Mouse (Mus musculus) kidney, postnatal 10 days (tissue): Measurements from ENCODE around the gene Slc13a3.
"Not testable (repeated sequence)": the region's sequence is repeated elsewhere in the genome, so short reads cannot be mapped to it uniquely, and the experiment has no call there.

ENCODE experiments used
- DNase-seq: peaks from one replicate; pipeline ENCODE4 v3.0.0; 2021; ENCODE audit warnings: mixed read lengths

Gene Slc13a3

DNA sequence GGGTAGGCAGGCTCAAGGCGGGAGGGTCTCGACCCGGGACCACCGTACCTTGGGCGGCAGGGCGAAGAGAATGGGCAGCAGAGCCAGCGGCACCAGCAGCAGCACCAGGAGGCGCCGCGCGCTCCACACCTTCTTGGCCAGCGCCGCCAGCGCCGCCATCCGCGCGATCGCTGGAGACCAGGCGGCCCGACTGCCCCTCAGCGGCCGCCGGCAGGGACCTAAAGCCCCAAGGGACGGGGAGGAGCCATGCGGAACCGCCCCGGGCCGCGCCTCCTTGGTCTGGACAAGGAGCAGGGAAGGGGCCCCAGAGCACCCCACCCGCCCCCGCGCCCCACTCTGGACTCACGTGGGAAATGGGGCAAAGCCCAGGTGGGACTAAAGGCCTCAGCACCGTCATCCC is at the start of gene Slc13a3:
TSS of gene Slc13a3 (minus strand) at position 228 of the 400 bp plus-strand sequence.
- peak; percentile 70 for DNase-seq

GRCm38 (mm10) chr2:165515178-165515728 is 42.2 kb upstream of the Slc13a3 start:
- DNase-seq, result no peak

- peak; percentile 79 for DNase-seq
Measured at GRCm38 (mm10) chr2:165512870-165513600, 40.0 kb upstream of the Slc13a3 start.

DNA sequence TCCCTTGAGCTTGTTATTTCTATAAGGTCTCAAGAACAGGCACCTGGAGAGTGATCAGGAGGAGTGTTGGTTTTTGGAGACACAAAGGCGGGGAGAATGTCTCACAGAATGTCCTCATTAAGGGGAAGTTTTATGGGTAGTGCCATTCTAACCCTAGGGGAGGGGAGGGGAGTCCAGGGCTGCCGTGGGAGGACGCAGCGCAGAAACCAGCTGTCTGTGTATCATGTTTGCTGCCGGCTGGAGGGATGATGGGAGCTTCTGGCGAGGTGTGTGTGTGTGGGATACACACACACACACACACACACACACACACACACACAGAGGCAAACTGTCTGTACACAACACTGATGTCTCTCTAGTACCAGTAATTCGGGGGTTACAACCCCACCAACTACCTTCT is 39.4 kb upstream of the Slc13a3 start:
- DNase-seq, result no peak

DNA sequence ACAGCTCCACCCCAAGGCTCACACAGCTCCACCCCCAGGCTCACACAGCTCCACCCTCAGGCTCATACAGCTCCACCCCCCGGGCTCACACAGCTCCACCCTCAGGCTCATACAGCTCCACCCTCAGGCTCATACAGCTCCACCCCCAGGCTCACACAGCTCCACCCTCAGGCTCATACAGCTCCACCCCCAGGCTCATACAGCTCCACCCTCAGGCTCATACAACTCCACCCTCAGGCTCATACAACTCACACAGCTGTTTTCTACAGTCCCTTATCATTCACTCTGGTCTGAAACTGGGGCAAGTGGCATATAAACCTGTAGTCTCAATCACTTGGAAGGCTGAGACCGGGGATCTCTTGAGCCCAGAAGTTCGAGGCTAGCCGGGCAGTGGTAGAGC is 38.5 kb upstream of the Slc13a3 start:
- DNase-seq, result not testable (repeated sequence)

- not testable (repeated sequence) for DNase-seq
Measured at GRCm38 (mm10) chr2:165510914-165511458, 38.0 kb upstream of the Slc13a3 start.

- no peak for DNase-seq
Measured at GRCm38 (mm10) chr2:165510466-165510865, 37.4 kb upstream of the Slc13a3 start.

GRCm38 (mm10) chr2:165509686-165510085 is 36.7 kb upstream of the Slc13a3 start:
- no peak for DNase-seq

DNA sequence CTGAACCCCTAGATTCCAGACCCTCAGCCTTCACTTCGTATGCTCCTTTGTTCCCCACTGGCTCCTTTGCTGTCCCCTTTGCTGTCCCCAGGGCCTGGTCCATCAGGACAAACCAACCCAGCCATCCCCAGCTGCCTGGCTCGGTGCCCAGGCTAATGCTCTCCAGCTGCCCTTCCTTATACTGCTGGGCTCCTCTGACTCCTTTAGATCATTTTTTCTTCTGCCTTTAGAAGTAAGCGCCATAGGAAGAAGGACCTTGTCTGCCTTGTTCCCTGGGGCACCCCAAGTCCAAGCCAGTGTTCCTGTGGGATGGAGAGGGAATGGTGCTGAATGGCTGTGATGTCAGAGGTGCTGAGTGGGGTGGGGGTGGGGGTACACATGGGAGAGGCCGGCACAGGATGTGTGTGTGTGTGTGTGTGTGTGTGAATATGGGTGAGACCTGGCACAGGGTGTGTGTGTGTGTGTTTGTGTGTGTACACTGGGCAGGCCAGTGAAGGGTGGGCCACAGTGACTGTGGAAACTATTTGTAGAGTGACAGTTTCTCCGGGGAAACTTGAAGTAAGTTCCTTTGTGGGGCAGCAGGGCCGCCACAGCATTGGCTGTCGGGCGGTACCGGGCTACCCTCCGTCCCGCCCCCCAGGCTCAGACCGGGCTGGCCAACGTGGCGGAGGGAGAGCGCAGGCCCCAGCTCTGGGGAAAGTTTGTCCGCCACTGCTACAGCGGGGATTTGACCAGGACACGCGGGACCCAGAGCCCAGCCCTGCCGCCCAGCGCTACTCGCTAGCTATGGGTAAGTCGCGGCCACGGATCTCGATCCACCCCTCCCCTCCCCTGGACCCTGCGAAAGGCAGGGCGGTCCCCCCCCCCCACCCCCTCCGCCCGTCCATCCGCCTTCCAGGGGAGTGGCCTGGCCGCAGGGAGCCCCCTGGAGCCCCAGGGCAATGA is 30.5 kb upstream of the Slc13a3 start, which contains the start of gene Slc2a10:
TSS of gene Slc2a10 (plus strand) at position 529 of the 945 bp plus-strand sequence.
- DNase-seq, result peak; percentile 83

- no peak for DNase-seq
Measured at GRCm38 (mm10) chr2:165498816-165499215, 25.8 kb upstream of the Slc13a3 start.

DNA sequence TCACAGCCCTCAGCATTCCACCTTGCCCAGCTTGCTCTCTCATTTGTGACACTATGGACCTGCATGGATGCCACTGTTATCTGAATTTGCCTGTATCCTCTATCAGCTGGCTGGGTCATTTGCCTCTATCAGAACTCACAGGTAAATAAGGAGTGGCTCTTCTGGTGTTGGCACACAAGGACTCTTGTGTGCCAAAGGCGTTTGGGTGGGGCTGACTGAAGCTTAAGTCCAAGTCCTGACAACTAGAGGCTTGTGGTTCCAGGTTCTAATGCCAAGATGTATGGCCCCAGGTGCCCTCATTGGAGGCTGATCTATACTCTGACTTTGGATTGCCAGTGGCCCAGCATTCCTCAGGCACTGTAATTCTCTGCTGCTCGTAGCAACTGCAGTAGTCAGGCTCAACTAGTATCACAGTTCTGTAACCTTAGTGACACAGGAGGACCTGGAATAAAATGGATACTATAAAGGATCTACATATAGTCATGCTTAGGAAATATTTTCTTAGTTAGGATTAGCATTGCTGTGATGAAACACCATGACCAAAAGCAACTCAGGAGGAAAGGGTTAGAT is 24.8 kb upstream of the Slc13a3 start:
- no peak for DNase-seq

DNA sequence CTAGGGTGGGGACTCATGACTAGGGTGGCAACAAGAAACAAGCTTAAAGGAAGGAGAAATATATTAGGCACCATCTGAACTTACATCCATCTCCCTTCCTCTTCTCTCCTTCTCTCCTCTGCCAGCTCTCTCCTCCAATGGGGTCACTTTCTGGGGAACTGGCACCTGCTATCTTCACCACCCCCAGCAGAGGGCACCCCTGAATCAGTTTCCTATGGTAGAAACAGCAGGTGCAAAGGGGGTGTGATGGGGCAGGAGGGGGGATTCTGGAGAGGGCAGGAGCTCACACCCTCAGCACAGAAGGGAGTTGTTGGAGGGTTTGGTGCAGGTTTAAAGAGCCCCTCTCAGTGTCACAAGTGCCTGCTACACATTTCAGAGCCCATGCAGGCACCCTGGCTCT is 23.2 kb upstream of the Slc13a3 start:
- peak; percentile 66 for DNase-seq

GRCm38 (mm10) chr2:165494495-165494894 is 21.5 kb upstream of the Slc13a3 start:
- no peak for DNase-seq

DNA sequence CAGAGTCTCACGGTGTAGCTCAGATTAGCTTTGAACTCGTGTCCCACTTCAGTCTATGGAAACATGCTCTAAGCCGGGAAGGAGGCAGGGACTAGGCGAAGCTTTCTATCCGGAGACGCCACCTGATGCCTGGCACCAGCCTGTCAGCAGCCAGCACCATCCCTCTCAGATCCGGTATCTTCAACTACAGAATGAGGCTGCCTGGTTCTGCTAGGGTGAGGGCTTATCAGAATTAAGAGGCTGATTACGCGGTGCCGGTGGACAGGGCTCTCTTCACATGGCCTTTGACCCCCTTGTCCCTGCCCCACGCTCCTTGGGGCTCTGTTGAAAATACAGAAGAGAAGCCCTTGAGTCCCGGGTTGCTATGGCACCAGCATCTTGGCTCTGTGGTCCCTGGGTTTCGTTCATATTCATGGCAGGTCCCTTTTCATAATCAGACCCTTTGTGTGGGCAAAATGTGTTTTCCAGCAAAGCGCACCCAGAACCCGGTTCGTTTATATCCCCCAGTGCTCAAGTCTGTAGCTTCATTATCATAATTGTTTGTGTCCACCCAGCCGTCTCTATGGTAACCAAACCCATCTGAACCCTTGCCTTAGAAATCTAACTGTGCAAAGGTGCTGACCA is 20.7 kb upstream of the Slc13a3 start:
- no peak for DNase-seq

- peak; percentile 89 for DNase-seq
Measured at GRCm38 (mm10) chr2:165492648-165493553, 19.9 kb upstream of the Slc13a3 start, which contains the start of gene Trp53rka. TSS of gene Trp53rka (minus strand) at chr2:165493324.

GRCm38 (mm10) chr2:165486881-165487535 is 14.0 kb upstream of the Slc13a3 start:
- peak; percentile 78 for DNase-seq

DNA sequence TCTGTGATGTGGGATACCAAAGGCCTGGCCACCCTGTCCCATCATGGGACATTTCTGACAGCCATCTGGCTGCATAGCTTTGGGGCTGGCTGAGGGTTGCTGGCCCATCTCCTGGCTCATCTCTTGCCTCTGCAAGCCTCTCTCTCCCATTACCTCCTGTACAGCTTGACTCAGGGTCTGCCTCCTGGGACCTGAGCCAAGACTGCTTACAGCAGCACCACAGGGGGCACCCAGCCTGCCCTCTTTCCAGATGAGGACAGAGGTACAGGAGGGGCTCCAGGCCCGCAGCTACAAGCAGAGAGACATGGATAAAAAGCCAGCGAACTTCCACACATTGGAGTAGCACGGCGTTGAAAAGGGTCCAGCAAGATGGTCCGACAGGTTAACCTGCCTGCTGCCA is 13.4 kb upstream of the Slc13a3 start:
- DNase-seq, result no peak

DNA sequence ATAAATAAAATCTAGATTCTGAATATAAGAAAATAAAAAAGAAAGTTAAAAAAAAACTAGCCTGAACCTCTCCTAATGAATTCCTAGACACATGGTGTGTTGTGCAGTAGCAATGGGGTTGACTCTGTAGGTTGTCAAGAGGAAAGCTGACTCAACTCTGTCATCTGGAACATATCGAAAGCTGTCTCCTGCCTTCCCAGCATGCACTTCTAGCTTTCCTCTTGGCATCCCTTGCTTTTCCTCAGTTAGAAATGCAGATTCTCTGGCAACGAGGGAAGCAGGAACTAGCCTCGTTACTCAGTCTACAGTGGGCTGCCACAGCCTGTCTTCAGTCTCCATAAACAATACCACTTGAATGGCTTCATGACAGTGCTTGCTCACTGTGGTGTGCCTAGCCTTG is 12.8 kb upstream of the Slc13a3 start:
- no peak for DNase-seq

GRCm38 (mm10) chr2:165484152-165484551 is 11.1 kb upstream of the Slc13a3 start:
- DNase-seq, result no peak

DNA sequence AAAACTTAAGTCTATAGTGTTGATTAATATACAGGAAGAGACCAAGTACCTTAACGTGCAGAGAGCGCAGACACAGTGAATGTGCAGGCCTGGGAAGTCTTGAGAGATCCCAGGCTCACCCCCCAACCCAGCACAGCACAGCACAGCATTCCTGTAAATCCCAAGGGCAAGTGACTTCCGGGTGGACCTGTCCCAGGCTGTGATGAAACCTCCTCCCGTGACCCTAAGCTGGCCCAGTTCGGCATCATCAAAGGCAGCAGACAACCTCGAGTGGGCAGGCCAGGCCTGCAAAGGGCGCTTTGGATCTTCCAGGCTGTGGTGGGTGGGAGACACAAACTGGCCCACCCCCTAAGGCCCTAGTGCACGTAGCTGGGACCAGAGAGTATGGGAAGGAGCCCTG is 9.0 kb upstream of the Slc13a3 start:
- no peak for DNase-seq

- no peak for DNase-seq
Measured at GRCm38 (mm10) chr2:165475850-165476249, 2.8 kb upstream of the Slc13a3 start.
